Mouse (Mus musculus): ENCODE data around the gene Exoc6b.

Gene Exoc6b

DNA sequence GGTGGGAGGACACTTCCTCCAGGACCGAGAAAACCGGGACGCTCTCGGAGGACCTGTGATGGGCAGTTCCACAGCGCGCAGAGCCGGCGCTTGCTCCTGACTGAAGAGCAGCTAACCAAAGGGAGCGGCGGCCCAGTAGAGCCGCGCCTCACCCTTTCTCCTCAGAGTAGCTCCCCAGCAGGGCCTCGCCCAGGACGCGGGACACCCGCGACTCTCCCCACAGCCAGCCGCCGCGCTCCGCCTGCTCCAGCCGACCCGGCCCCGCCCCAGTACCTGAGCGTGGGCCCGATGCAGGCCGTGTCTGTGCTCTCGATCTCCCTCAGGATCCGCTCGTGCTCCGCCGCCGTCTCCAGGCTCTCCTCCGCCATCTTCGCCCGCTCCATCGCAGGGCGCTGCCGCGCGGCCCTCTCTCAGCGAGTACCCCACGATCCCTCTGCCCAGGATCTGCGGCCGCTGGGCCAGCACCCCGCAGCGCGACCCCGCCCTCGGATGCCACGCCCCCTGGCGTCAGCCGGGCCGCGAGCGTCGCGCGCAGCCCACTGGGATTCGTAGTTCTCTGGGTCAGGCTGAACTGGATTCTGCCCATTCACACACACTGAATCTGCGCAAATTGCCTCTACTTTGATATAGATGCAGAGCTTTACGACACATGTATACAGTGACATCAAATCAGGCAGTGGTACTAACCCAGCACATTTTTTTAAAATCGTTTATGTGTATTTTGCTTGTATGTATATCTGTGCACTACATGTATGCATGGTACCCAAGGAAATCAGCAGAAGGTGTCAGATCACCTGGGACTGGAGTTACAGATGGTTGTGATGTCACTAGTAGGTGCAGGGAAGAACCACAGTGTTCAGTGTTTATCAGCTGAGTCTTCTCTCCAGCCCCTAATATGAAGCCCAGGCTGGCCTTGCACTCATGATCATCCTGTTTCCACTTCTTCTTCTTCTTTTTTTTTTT lies at the start of gene Exoc6b:
Exoc6b (minus strand) TSS at position 491 of the 963 bp plus-strand sequence.
- DNase-seq (ENCODE audit: low read depth, low spot score): peak; percentile 84

DNA sequence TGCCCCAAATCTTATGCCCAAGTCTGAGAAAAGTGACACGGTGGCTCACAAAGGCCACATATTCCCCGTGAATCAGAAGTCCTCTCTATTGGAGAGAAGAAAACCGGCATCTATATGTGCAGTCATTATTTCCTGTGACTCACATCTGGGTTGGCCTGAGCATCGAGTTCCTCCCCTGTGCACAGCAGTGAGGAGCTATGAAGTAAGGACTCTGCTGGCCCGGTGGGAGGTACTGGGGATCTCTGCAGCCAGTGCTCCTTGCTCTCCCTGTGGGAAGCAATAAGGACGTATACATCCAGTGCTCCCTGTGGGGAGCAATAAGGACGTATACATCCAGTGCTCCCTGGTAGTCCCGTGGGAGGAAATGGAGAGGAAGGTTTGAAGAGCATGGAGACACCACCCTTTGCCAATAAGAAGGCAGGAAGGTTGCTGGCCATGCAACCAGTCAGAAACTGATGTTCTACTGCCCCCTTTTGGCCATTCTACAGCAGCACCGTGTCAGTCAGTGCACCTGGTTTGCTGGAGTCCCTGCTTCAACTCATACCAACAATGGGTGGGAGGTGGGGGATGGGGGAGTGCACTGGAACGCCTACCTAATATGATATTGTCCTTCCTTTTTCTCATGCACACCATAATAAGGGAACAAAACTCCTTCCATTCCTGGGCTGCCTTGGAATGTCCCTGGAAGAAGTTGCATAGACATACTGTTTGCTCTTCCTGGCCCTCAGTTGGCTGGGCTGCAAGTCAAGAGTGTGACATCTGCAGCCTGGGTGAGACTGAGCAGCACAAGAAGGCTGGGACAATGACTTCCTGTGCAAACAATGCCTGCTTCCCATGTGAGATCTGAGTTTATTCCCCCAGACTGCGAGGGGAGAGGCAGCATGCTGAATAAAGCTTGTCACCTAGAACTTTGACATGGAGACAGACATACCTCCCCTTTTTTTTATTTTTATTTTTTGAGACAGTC lies 48.5 kb upstream of the Exoc6b start:
- peak; percentile 82 for DNase-seq (ENCODE audit: low read depth, low spot score)

GRCm38 (mm10) chr6:85105033-85105615 lies 35.8 kb upstream of the Exoc6b start:
- peak; percentile 91 for DNase-seq (ENCODE audit: low read depth, low spot score)

GRCm38 (mm10) chr6:85103321-85103720 lies 34.0 kb upstream of the Exoc6b start:
- no peak for DNase-seq (ENCODE audit: low read depth, low spot score)

DNA sequence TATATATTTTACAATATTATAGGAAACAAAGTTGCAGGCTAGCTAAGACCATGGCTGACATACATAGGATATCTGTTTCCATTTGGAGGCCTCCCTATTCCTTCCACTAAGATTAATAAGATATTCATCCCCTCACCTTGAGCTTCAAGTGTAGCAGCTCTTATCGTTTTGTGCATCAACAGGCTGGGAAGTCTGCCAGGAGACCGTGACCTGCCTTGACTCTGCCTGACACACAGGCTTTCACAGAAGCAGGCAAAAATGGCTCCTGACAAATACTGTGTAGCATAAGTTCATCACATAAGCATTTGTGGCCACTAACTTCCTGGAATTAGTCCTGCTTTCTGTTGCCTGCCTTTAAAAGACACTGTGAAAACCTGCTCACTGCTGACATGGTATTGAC lies 27.1 kb upstream of the Exoc6b start:
- DNase-seq (ENCODE audit: low read depth, low spot score): no peak

DNA sequence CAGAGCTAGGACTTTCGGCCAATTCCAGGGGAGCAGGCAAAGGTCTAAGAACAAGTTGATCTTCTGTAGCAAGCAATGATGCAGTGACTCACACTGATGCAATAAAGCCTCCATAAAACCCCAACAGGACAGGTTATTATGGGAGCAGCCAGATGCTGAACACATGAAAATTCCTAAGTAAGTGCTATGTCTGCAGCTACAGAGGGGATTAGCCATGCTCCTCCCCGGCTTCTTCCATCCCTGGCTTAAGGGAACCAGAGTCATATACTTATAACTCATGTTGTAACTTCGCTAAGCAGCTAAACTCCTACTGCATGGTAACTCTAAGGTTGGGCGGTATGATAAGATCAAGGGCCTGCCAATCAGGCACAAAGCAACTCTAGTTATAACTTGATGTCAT lies 18.1 kb upstream of the Exoc6b start:
- no peak for DNase-seq (ENCODE audit: low read depth, low spot score)

- no peak for DNase-seq (ENCODE audit: low read depth, low spot score)
These were observed 17.3 kb upstream of the Exoc6b start for GRCm38 (mm10) chr6:85086645-85087044.

- DNase-seq (ENCODE audit: low read depth, low spot score): peak; percentile 39
These were observed 6.9 kb upstream of the Exoc6b start for GRCm38 (mm10) chr6:85076179-85076720.

- peak; percentile 94 for DNase-seq (ENCODE audit: low read depth, low spot score)
These were observed 5.7 kb upstream of the Exoc6b start for GRCm38 (mm10) chr6:85074996-85075395.

DNA sequence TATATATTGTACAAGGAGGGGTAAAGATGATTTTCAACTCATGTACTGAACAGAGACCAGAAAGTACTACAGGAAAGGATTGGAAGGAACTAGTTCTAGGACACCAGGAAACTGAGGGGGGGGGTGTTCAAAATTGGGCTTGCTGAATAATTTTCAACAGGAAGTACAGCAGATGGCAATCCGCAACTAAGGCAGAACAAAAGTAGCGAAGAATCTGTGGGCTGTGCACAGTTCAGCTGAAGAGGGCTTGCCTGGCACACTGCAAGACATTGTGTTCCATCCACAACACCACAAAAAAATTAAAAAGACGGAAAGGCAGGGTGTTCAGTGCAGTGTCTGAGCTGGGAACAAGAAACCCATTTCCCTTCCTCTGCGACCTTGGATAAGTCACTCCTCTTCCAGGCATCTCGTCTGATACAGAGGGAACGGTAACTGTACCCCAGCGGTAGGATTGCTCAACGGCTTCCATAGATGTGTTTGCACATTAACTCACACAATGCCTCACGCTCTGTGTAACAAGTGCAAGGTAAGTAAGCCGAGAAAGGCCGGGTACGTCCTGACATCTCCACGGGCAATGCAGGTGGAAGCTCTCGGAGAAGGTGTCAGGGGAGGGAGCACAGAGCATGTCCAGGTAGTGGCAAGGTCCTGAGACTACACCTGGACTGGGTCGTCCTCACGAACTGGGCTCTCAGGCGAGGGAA lies 841 bp downstream of the Exoc6b start:
- DNase-seq (ENCODE audit: low read depth, low spot score): peak; percentile 78

GRCm38 (mm10) chr6:85057641-85058040 lies 11.7 kb downstream of the Exoc6b start:
- no peak for DNase-seq (ENCODE audit: low read depth, low spot score)

DNA sequence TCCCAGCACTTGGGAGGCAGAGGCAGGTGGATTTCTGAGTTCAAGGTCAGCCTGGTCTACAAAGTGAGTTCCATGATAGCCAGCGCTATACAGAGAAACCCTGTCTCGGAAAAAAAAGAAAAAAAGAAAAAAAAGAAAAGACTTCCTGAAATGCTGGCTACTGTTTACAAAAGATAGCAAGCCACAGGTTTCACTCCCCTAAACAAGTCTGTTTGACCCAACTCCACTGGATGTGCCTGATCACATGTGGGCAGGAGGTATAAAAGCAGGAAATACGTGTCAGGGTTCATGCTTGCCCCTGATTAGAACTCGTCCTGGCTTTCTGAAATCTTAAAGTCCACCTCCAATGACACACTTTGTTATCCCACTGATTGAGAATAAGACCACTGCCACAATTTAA lies 18.2 kb downstream of the Exoc6b start:
- DNase-seq (ENCODE audit: low read depth, low spot score): peak; percentile 32

DNA sequence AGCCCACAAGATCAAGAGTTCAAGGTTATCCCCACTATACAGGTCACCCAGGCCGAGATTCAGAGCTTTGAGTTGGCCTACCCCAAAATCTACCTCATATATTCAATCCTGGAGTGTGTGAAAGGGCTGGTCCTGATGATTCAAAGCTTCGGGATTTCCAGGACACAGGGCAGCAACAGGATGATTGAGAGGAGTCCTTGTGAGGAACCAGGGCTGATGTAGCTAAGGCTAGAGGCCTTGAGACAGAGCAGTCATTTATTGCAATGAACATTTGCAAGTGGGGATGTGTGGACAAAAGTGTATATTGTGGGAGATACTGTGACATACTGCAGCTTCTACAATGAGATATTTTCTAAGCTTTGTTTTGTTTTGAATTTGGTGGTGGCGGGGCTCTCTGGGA lies 22.8 kb downstream of the Exoc6b start:
- no peak for DNase-seq (ENCODE audit: low read depth, low spot score)

GRCm38 (mm10) chr6:85044621-85045152 lies 24.6 kb downstream of the Exoc6b start:
- DNase-seq (ENCODE audit: low read depth, low spot score): peak; percentile 94

DNA sequence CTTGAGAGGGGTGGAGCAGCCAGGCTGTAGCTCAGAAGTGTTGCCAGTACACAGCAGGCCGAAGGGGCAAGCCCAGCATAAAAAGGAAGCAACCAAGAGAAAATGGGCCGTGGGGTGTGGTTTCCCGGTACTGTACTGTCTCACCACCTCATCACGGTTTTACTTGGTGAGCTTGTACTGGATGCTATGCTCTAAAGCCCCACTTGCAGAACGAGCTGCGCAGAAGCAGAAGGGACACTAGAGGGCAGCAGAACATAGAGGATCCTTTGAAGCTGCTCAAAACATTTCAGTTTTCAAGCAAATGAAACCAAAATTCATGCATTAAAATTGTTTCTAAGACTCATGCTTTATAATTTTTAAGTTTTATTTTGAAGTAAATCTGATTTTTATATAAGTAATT lies 31.6 kb downstream of the Exoc6b start:
- DNase-seq (ENCODE audit: low read depth, low spot score): peak; percentile 79

- DNase-seq (ENCODE audit: low read depth, low spot score): peak; percentile 87
These were observed 39.6 kb downstream of the Exoc6b start for GRCm38 (mm10) chr6:85029671-85030070.

DNA sequence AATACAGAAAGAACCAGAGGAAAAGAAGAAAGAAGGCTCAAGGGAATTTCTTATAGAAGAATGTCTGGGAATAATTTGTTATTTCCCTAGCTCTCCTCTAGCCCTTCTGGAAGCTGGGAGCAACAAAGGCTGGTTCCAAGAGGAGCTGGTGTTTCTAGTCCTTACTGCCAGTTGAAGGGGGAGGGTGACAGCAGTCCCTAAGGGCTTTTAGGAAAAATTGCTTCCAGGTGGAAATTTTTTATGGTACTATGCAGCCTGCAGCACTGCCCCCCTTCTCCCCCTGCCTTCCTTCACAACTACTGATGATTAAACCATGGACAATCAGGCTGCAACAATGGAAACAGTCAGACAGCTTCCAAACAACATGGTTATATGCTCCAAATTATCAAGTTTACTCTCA lies 44.9 kb downstream of the Exoc6b start:
- DNase-seq (ENCODE audit: low read depth, low spot score): no peak

DNA sequence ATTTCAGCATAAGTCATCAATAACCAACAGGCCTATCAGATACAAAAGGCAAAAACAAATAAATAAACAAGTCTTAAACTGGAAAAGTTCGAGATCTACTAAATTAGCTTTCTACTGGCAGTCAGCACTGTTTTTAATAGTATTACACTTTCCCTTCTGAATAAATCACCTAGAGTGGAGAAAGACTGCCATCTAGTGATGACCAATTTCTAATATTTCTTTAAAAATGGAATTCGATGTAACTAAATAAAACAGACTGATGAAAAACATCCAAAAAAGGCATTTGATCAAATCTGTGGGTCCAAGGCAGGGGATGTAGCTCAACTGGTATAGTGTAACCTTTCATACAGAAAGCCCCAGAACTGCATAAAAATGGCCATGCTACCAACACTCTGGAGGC lies 52.3 kb downstream of the Exoc6b start:
- DNase-seq (ENCODE audit: low read depth, low spot score): no peak

DNA sequence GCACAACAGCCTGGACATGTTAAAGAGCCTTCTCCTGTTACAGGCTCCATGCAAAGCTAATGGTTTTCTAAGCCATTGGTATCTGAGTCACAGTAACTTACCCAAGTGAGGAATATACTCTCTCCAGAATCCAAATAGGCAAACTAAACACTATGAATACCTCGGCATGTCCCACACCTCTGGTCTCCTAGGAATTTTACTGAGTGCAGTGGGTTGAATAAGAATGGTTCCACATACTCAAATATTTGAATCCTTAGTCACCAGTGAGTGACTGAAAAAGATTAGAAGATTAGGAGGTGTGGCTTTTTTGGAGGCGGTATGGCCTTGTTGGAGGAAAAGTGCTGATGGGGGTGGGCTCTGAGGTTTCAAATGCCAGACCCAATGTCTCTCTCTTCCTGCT lies 55.4 kb downstream of the Exoc6b start:
- DNase-seq (ENCODE audit: low read depth, low spot score): peak; percentile 62

DNA sequence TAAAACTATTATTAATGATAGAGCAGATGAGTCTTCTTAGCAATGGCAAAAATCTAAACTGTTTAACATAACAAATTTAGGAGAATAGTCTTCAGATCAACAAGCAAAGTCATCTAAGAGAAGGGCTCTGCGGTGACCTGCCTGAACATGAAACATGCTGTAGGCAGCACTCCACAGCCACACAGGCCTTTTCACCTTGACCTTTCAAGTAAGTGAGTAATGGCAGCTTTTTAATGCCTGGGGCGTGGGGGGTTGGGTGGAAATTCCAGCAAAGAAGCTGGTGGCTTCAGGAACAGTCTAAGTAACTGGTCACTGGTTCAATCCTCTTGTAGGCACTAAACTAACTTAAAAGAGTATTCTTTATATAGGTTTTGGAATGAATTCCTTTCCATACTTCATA lies 58.9 kb downstream of the Exoc6b start:
- peak; percentile 86 for DNase-seq (ENCODE audit: low read depth, low spot score)

GRCm38 (mm10) chr6:84995418-84995817 lies 73.9 kb downstream of the Exoc6b start:
- peak; percentile 67 for DNase-seq (ENCODE audit: low read depth, low spot score)

Measured in R1 (cell line).